Mouse (Mus musculus): ENCODE measurements at regions not wholly inside any gene's neighbourhood (a gene's known extent, or its start where the extent isn't known, plus 50 kb on each side); places are given as distances from the start of the nearest gene placed in this dataset.

DNA sequence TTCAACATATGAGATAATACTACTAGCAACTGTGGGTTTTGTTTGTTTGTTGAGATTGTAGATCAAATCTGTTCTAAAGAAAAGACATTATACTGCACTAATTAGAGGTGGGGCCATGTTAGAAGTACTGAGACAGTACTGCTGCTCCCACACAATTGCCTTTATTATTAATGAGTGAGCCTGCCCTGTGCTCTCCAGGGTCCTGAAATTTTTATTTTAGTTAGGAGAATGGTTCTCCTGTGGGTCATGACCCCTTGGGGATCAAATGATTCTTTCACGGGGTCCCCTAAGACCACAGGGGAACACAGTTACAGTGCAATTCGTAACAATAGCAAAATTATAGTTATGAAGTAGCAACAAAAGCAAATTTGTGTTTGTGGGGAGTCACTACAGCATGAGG is 268.8 kb downstream of the Gm9195 start:
- DNase-seq (ENCODE audit: extremely low spot score, low read depth, low spot score), result peak; percentile 14

GRCm38 (mm10) chr14:72219523-72219922 is 272.1 kb downstream of the Gm9195 start:
- no peak for DNase-seq (ENCODE audit: extremely low spot score, low read depth, low spot score)

DNA sequence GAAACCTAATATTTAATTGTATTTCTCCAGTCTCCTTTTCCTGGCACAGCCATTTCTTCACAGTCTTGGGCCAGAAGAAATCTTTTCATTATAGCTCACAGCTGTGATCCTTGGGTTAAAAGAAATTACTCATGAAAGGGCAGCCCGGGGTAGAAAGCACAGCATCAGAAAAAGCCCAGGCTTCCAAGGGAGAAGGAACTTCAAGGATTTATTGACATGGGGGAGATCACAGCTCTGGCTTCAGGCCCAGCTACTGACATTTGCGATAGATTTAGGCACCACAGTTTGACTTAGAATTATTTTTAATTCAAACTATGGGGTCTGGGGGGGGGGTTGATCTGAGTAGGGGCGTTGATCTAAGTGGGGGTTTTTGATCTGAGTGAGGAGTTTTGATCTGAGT is 291.3 kb downstream of the Gm9195 start:
- DNase-seq (ENCODE audit: extremely low spot score, low read depth, low spot score), result no peak

GRCm38 (mm10) chr14:72199900-72200299 is 291.7 kb downstream of the Gm9195 start:
- no peak for DNase-seq (ENCODE audit: extremely low spot score, low read depth, low spot score)

- no peak for DNase-seq (ENCODE audit: extremely low spot score, low read depth, low spot score)
Measured at GRCm38 (mm10) chr14:72197972-72198371, 293.7 kb downstream of the Gm9195 start.

- no peak for DNase-seq (ENCODE audit: extremely low spot score, low read depth, low spot score)
Measured at GRCm38 (mm10) chr14:72187329-72187984, 304.2 kb downstream of the Gm9195 start.

DNA sequence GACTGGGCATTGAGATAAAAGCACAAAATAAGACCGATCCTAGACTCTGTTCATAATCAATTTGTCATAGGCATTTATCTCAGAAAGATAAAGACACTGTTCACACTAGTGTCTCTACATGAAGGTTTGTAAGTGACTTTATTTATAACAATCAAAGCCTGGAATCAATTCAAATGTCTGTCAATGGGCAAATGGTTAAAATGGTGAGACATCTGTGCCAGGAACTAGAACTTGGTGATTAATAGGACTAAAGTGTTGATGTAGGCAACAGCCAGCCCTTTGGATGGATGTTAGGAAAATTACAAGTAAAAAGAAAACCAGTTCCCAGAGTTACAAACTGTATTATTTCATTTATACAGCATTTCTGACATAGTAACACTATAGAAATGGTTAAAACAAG is 315.9 kb downstream of the Gm9195 start:
- no peak for DNase-seq (ENCODE audit: extremely low spot score, low read depth, low spot score)

- DNase-seq (ENCODE audit: extremely low spot score, low read depth, low spot score), result no peak
Measured at GRCm38 (mm10) chr14:72172549-72173405, 318.9 kb downstream of the Gm9195 start.

DNA sequence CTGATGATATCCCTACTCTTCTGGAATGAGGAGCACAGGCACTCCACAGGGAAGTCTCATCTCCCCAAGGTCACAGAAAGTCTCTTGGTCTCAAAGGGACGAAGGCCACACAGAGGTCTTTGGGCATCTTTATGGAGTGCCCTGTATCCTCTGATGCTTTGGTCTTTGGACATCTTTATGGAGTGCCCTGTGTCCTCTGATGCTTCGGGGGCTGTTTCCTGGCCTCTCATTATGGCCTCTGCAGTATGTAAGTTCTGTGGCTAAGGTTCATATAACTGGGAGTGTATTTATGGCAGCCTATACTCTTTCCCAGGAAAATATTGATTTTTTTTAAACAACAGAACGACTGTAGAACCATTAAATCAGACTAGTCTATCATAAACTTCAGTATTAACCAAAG is 319.9 kb downstream of the Gm9195 start:
- DNase-seq (ENCODE audit: extremely low spot score, low read depth, low spot score), result no peak

DNA sequence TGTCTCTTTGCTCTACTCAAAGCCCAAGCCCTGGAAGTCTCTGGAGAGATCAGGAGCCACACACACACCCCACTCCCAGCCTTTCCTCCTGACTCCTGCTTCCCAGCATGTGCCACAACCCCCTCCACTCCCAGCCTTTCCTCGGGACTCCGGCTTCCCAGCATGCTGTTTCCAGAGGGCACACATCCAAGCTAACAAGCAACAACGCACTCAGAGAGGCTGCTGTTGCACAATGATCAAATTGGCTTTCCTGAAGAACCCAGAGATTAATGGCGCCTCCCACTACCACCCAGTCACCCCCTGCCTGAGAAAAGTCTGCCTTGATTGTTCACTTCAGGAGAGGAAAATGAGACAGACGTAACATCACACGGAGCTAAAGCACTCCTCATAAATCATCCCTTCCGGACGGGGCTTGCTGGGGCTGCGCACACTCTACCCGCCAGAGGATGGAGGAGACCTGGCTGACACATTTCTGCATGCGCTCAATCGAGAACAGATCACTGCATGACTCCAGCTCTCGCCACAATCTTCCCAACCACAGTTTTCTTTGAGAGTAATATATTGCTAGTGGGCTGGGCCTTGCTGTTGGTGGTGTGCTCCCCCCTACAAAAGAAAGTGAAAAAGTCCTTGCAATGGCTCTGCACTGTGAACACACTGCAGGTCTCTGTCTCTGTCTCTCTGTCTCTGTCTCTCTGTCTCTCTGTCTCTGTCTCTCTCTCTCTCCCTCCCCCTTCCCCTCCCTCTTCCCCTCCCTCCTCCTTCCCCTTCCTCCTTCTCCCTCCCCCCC is 332.9 kb downstream of the Gm9195 start:
- peak; percentile 39 for DNase-seq (ENCODE audit: extremely low spot score, low read depth, low spot score)

GRCm38 (mm10) chr14:72155197-72155907 is 336.3 kb downstream of the Gm9195 start:
- DNase-seq (ENCODE audit: extremely low spot score, low read depth, low spot score), result no peak

GRCm38 (mm10) chr14:72151676-72152075 is 340.0 kb downstream of the Gm9195 start:
- no peak for DNase-seq (ENCODE audit: extremely low spot score, low read depth, low spot score)

DNA sequence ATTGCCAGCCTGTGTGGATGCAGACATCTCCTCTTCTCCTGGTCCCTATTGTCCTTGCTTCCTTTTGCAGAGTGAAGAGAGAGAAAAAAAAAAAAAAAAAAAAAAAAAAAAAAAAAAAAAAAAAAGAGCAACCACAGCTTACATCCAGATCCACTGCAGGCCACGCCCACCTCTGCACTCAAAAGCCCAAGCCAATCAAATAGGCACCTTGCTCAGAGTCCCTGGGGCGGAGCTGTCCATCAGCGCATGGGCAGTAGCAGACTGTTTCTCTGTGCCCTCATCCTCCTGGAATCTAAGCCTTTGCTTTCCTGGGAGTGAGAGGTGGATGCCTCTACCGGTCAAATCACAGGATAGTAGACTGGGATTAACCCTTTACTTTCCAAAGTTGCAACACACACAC is 342.2 kb downstream of the Gm9195 start:
- DNase-seq (ENCODE audit: extremely low spot score, low read depth, low spot score), result no peak

- no peak for DNase-seq (ENCODE audit: extremely low spot score, low read depth, low spot score)
Measured at GRCm38 (mm10) chr14:72148886-72149285, 342.8 kb downstream of the Gm9195 start.

GRCm38 (mm10) chr14:72146381-72146780 is 345.3 kb downstream of the Gm9195 start:
- DNase-seq (ENCODE audit: extremely low spot score, low read depth, low spot score), result no peak

GRCm38 (mm10) chr14:72142883-72143487 is 348.7 kb downstream of the Gm9195 start:
- no peak for DNase-seq (ENCODE audit: extremely low spot score, low read depth, low spot score)

GRCm38 (mm10) chr14:72141136-72141535 is 350.5 kb downstream of the Gm9195 start:
- no peak for DNase-seq (ENCODE audit: extremely low spot score, low read depth, low spot score)

- no peak for DNase-seq (ENCODE audit: extremely low spot score, low read depth, low spot score)
Measured at GRCm38 (mm10) chr14:72130149-72130548, 361.5 kb downstream of the Gm9195 start.

DNA sequence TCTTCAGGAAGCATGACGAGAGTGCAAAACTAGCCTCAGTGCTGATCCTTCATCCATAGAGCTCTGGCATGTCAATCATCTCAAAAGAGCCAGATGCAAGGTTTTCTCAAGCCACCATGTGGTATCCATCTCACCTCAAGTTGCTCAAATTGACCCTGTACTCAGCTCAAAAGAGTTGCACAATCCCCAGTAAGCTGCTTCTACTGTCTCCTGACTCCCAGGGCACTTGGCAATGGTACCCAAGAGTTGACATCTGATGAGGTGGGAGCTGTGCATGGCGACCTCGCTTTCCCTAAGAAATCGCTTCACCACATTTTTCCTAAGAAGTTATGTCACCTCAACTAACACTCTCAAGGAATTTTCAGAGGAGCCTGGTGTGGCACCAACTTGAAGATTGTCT is 369.9 kb downstream of the Gm9195 start:
- no peak for DNase-seq (ENCODE audit: extremely low spot score, low read depth, low spot score)

- DNase-seq (ENCODE audit: extremely low spot score, low read depth, low spot score), result no peak
Measured at GRCm38 (mm10) chr14:72121006-72121405, 370.6 kb downstream of the Gm9195 start.

- no peak for DNase-seq (ENCODE audit: extremely low spot score, low read depth, low spot score)
Measured at GRCm38 (mm10) chr14:72116842-72117241, 374.8 kb downstream of the Gm9195 start.

All from hindlimb bud, embryonic 11.5 days (tissue).